Mouse (Mus musculus): ENCODE measurements at regions not wholly inside any gene's neighbourhood (a gene's known extent, or its start where the extent isn't known, plus 50 kb on each side); places are given as distances from the start of the nearest gene placed in this dataset.
A peak's percentile ranks its signal among the peaks of the same experiment; 100 is the strongest.
"Not testable (repeated sequence)": the region's sequence is repeated elsewhere in the genome, so short reads cannot be mapped to it uniquely, and the experiment has no call there.

- DNase-seq: no peak
These were observed 128.9 kb downstream of the Dll1 start for GRCm38 (mm10) chr17:15247546-15248416.

- no peak for DNase-seq
These were observed 133.6 kb downstream of the Dll1 start for GRCm38 (mm10) chr17:15242976-15243635.

- no peak for DNase-seq
These were observed 134.3 kb downstream of the Dll1 start for GRCm38 (mm10) chr17:15242356-15242755.

- no peak for DNase-seq
These were observed 135.2 kb downstream of the Dll1 start for GRCm38 (mm10) chr17:15241491-15241890.

GRCm38 (mm10) chr17:15240641-15241040, 136.0 kb downstream of the Dll1 start:
- not testable (repeated sequence) for DNase-seq

GRCm38 (mm10) chr17:15240011-15240410, 136.7 kb downstream of the Dll1 start:
- no peak for DNase-seq

- DNase-seq: no peak
These were observed 141.6 kb downstream of the Dll1 start for GRCm38 (mm10) chr17:15235041-15235440.

- no peak for DNase-seq
These were observed 145.5 kb downstream of the Dll1 start for GRCm38 (mm10) chr17:15231175-15231574.

- DNase-seq: no peak
These were observed 147.5 kb downstream of the Dll1 start for GRCm38 (mm10) chr17:15229159-15229558.

GRCm38 (mm10) chr17:15228077-15228476, 148.6 kb downstream of the Dll1 start:
- DNase-seq: no peak

GRCm38 (mm10) chr17:15223826-15224225, 152.8 kb downstream of the Dll1 start:
- DNase-seq: no peak

- DNase-seq: no peak
These were observed 153.7 kb downstream of the Dll1 start for GRCm38 (mm10) chr17:15222923-15223322.

GRCm38 (mm10) chr17:15214157-15214685, 162.5 kb downstream of the Dll1 start:
- DNase-seq: no peak

- DNase-seq: no peak
These were observed 167.5 kb upstream of the Gm3448 start for GRCm38 (mm10) chr17:15208808-15209173.

GRCm38 (mm10) chr17:15208030-15208807, 166.9 kb upstream of the Gm3448 start:
- peak; percentile 59 for DNase-seq

GRCm38 (mm10) chr17:15207182-15208029, 166.1 kb upstream of the Gm3448 start:
- DNase-seq: peak; percentile 18

- DNase-seq: no peak
These were observed 164.5 kb upstream of the Gm3448 start for GRCm38 (mm10) chr17:15205799-15206198.

- no peak for DNase-seq
These were observed 163.2 kb upstream of the Gm3448 start for GRCm38 (mm10) chr17:15204524-15204923.

GRCm38 (mm10) chr17:15199235-15199634, 157.9 kb upstream of the Gm3448 start:
- DNase-seq: no peak

GRCm38 (mm10) chr17:15197361-15197760, 156.0 kb upstream of the Gm3448 start:
- no peak for DNase-seq

GRCm38 (mm10) chr17:15195819-15196218, 154.5 kb upstream of the Gm3448 start:
- DNase-seq: no peak

- no peak for DNase-seq
These were observed 153.6 kb upstream of the Gm3448 start for GRCm38 (mm10) chr17:15194894-15195461.
